Mouse (Mus musculus) lung, embryonic 14.5 days (tissue): Measurements from ENCODE around the gene Nt5dc3. TPM values are rescaled to one million over a fixed set of nuclear protein-coding genes. Genes with fewer than 3 reads are reported as not detected.
A peak's percentile ranks its signal among the peaks of the same experiment; 100 is the strongest.

ENCODE experiments used
- ATAC-seq: fragments of 200-750 bp; cut with Nextera tagmentation; 2 replicates; pipeline ENCODE4 v1.8.0; 2017; ENCODE audit warnings: mild to moderate bottlenecking, moderate TSS enrichment, moderate library complexity; ENCODE audit not compliant: insufficient read depth
- DNase-seq: peaks from one replicate; pipeline ENCODE4 v3.0.0-alpha.2; 2015
- H3K27ac ChIP-seq: fragments of 300-500 bp; sonication (generic); 2 replicates; pipeline ENCODE4 v1.5.1; 2014; ENCODE audit warnings: low read depth, mild to moderate bottlenecking, moderate library complexity
- H3K27me3 ChIP-seq: fragments of 300-500 bp; sonication (generic); 2 replicates; pipeline ENCODE4 v1.6.1; 2014; ENCODE audit warnings: low read length, control low read depth; ENCODE audit not compliant: insufficient read depth
- H3K36me3 ChIP-seq: fragments of 300-500 bp; sonication (generic); 2 replicates; pipeline ENCODE4 v1.6.1; 2014; ENCODE audit warnings: control low read depth; ENCODE audit not compliant: insufficient read depth
- H3K4me1 ChIP-seq: fragments of 300-500 bp; sonication (generic); 2 replicates; pipeline ENCODE4 v1.6.1; 2014; ENCODE audit warnings: antibody characterized with exemption, control low read depth; ENCODE audit not compliant: insufficient read depth
- H3K4me2 ChIP-seq: fragments of 300-500 bp; sonication (generic); 2 replicates; pipeline ENCODE4 v1.6.1; 2014; ENCODE audit warnings: mild to moderate bottlenecking
- H3K4me3 ChIP-seq: fragments of 300-500 bp; sonication (generic); 2 replicates; pipeline ENCODE4 v1.5.1; 2014; ENCODE audit warnings: low read depth, low read length
- H3K9ac ChIP-seq: fragments of 300-500 bp; sonication (generic); 2 replicates; pipeline ENCODE4 v1.6.1; 2014
- H3K9me3 ChIP-seq: fragments of 300-500 bp; sonication (generic); 2 replicates; pipeline ENCODE4 v1.6.1; 2016; ENCODE audit warnings: low read depth, low read length, control low read depth
- CTCF ChIP-seq: IDR thresholded peaks from 2 replicates; pipeline ENCODE4 v1.5.1; 2016; ENCODE audit warnings: antibody characterized with exemption, low read depth
- WGBS: fragments of 180-500 bp; shearing (Covaris S2); extraction: QIAGEN DNeasy Blood & Tissue Kit; methylation state at CpG from one replicate; pipeline ENCODE4 v1.1.7; 2014; 5-methylcytosine and 5-hydroxymethylcytosine counted together
- polyA plus RNA-seq: library from polyadenylated mRNA; unstranded; fragments of >200 nt; fragmentation: Nextera tagmentation; extraction: Ambion mirVana; gene quantifications from 2 replicates; pipeline ENCODE4 v1.2.1, GENCODE M21; 2014

Nt5dc3 gene
- polyA plus RNA-seq, 1 experiment from 2014 or later: 1.9 TPM

GRCm38 (mm10) chr10:86796073-86796741, 17.4 kb downstream of the Nt5dc3 start:
- no peak for ATAC-seq
- WGBS: 94% methylated on average over 5 of the region's 5 CpGs
- H3K36me3 ChIP-seq: no peaks in the 10 kb centered on the region

GRCm38 (mm10) chr10:86807362-86807761, 28.6 kb downstream of the Nt5dc3 start:
- DNase-seq: no peak
- no peak overlapping the region for H3K27ac ChIP-seq
- no peaks in the 10 kb centered on the region for H3K36me3 ChIP-seq
- no peaks in the 10 kb centered on the region for H3K9me3 ChIP-seq
- TF ChIP-seq CTCF: no peak
- ATAC-seq: no peak
- no peak overlapping the region for H3K4me2 ChIP-seq
- no peak overlapping the region for H3K4me3 ChIP-seq
- no peak overlapping the region for H3K9ac ChIP-seq
- H3K27me3 ChIP-seq: no peaks in the 10 kb centered on the region
- H3K4me1 ChIP-seq: no peaks in the 10 kb centered on the region
- 100% methylated on average over 1 of the region's 1 CpGs for WGBS

More at GRCm38 (mm10) chr10:86796073-86796741, 17.4 kb downstream of the Nt5dc3 start:
- Histone ChIP-seq H3K4me2 (no peak overlapping the region), H3K27ac (no peak overlapping the region), H3K4me1 (no peaks in the 10 kb centered on the region), H3K9me3 (no peaks in the 10 kb centered on the region), H3K9ac (no peak overlapping the region), H3K4me3 (no peak overlapping the region), H3K27me3 (no peaks in the 10 kb centered on the region)
- no peak for TF ChIP-seq CTCF
- DNase-seq: no peak

- Histone ChIP-seq H3K4me3 (no peak overlapping the region), H3K9me3 (no peaks in the 10 kb centered on the region), H3K27ac (no peak overlapping the region), H3K9ac (no peak overlapping the region), H3K4me2 (no peak overlapping the region), H3K4me1 (no peaks in the 10 kb centered on the region), H3K36me3 (no peaks in the 10 kb centered on the region), H3K27me3 (no peaks in the 10 kb centered on the region)
- DNase-seq (no peak), ATAC-seq (no peak)
- no peak for TF ChIP-seq CTCF
- 79% methylated on average over 15 of the region's 15 CpGs for WGBS
These were observed 29.4 kb downstream of the Nt5dc3 start for GRCm38 (mm10) chr10:86808013-86808758.

DNA sequence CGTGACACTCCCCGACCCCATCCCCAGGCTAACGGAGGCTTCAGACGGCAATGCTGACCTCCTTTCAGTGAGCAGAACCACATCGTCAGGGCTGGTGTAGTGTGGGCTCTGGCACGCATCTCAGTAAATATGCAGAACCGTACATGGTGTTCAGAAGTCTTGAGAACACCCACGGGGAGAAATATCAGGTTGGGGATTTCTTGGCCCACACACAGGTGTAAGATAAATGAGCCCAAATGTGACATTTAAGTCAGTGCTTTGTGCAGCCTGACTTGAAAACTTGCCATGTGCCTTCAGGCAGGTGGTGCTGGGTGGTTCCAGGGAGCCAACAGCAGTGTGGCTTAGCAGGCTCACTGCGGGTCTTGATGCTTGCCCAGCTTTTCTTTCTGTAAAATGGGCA, 31.2 kb downstream of the Nt5dc3 start:
- no peak overlapping the region for H3K4me3 ChIP-seq
- no peak overlapping the region for H3K9ac ChIP-seq
- H3K4me1 ChIP-seq: no peaks in the 10 kb centered on the region
- no peak overlapping the region for H3K4me2 ChIP-seq
- WGBS: 81% methylated on average over 9 of the region's 9 CpGs
- DNase-seq (no peak), ATAC-seq (no peak)
- no peaks in the 10 kb centered on the region for H3K9me3 ChIP-seq
- no peak for TF ChIP-seq CTCF
- no peaks in the 10 kb centered on the region for H3K27me3 ChIP-seq
- no peaks in the 10 kb centered on the region for H3K36me3 ChIP-seq
- H3K27ac ChIP-seq: no peak overlapping the region

DNA sequence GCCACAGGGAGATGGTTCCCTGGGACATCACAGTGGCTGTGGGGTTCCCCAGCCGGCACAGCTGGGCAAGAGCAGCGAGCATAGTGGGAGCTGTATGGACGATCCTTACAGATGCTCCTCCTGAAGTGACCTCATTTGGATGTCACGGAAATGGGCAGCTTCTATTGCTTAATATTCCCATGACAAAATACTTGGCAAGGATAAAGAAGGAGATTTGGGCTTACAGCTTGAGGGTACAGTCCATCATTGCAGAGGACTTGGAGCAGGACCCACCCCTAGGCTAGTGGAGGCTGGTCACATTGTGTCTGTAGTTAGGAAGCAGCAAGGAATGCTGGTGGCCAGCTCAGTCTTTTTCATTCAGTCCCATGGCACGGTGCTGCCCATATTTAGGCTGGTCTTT, 31.8 kb downstream of the Nt5dc3 start:
- H3K4me2 ChIP-seq: no peak overlapping the region
- H3K4me3 ChIP-seq: no peak overlapping the region
- no peaks in the 10 kb centered on the region for H3K9me3 ChIP-seq
- ATAC-seq (no peak), DNase-seq (no peak)
- H3K36me3 ChIP-seq: no peaks in the 10 kb centered on the region
- no peak overlapping the region for H3K27ac ChIP-seq
- H3K4me1 ChIP-seq: no peaks in the 10 kb centered on the region
- 91% methylated on average over 5 of the region's 5 CpGs for WGBS
- H3K27me3 ChIP-seq: no peaks in the 10 kb centered on the region
- TF ChIP-seq CTCF: no peak
- H3K9ac ChIP-seq: no peak overlapping the region

DNA sequence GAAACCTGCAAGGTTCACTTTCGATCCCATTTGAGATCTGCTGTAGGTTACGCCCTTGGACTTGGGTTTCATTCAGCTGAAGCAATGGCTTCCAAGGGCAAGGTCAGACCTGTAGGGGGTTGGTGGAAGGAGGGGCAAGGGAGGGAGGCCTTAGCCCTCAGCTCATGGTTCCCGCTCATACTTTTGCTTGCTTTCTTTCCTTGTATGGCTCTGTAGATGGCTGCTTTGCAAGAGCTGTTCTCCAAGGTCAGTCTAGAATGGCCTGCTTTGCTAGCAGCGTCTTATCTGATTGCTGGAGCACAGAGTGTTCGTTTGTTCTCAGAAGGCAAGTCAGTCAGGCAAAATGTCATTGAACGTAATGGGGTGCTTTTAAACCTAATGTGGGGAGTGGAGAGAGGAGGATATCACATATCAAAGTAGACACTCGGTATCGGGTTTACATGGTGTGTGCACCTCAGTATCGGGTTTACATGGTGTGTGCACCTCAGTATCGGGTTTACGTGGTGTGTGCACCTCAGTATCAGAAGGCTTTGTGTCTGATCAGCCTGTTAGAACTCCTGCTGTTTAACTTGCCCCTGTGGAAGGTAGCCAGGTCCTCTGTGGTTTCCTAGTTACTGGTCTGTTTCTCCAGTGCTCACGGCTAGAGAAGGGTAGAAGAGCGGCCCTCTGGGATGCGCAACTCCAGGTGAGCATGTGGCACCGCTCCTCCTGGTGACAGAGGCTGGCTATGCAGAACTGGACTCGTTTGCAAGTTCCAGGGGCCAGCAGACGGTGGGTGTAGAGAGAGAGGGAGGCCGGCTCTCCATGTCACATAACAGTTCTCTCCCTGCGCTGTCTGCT, 35.7 kb downstream of the Nt5dc3 start:
- Histone ChIP-seq H3K4me2 (no peak overlapping the region), H3K9me3 (no peaks in the 10 kb centered on the region), H3K4me3 (no peak overlapping the region), H3K9ac (no peak overlapping the region), H3K27ac (peak overlapping the region; percentile 42; the same call in 1 of the 2 replicates), H3K4me1 (no peaks in the 10 kb centered on the region), H3K36me3 (no peaks in the 10 kb centered on the region), H3K27me3 (no peaks in the 10 kb centered on the region)
- TF ChIP-seq CTCF: no peak
- ATAC-seq (no peak), DNase-seq (no peak)
- 53% methylated on average over 19 of the region's 19 CpGs for WGBS

DNA sequence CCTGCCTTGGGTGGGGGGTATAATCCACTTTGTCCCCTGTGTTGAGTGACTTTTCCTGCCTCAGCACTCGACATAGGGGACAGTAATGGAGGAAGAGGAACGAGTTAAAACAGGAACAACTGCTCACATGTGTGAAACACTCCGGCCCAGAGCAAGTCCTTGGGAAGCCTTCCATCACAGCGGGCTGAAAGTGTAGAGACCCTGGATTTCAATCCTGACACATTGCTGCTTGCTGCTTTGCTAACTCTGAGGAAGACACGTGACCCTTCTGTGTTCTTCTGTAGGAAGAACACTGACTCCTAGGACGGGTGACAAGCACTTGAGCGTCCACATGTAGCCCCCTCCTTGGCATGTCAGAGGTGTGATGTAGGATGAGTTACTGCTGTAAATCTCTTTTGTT, 36.3 kb downstream of the Nt5dc3 start:
- Histone ChIP-seq H3K27me3 (no peaks in the 10 kb centered on the region), H3K27ac (no peak overlapping the region), H3K9me3 (no peaks in the 10 kb centered on the region), H3K4me3 (no peak overlapping the region), H3K9ac (no peak overlapping the region), H3K36me3 (no peaks in the 10 kb centered on the region), H3K4me1 (no peaks in the 10 kb centered on the region), H3K4me2 (no peak overlapping the region)
- WGBS: 64% methylated on average over 7 of the region's 7 CpGs
- DNase-seq (no peak), ATAC-seq (no peak)
- TF ChIP-seq CTCF: no peak
